Mouse (Mus musculus): ENCODE measurements at regions not wholly inside any gene's neighbourhood (a gene's known extent, or its start where the extent isn't known, plus 50 kb on each side); places are given as distances from the start of the nearest gene placed in this dataset.

GRCm38 (mm10) chr7:124581342-124581741, 598.7 kb downstream of the Hs3st4 start:
- Histone ChIP-seq H3K9ac (ENCODE audit: control insufficient read depth, low read depth, low read length, poor library complexity, severe bottlenecking) (no peak overlapping the region), H3K4me1 (ENCODE audit: control insufficient read depth in 1 of 2, insufficient read depth in 2 of 2, low read length in 2 of 2) (no peaks in the 10 kb centered on the region), H3K79me2 (ENCODE audit: control insufficient read depth, insufficient read depth, low read length, poor library complexity) (no peaks in the 10 kb centered on the region), H3K4me3 (ENCODE audit: control insufficient read depth in 1 of 2, insufficient read depth in 1 of 2, low read depth in 2 of 2, low read length in 2 of 2) (no peak overlapping the region), H3K36me3 (ENCODE audit: control insufficient read depth in 1 of 2, insufficient read depth in 2 of 2, low read length in 2 of 2) (no peaks in the 10 kb centered on the region), H3K27me3 (ENCODE audit: control insufficient read depth in 1 of 2, insufficient read depth in 2 of 2, low read length in 2 of 2) (no peaks in the 10 kb centered on the region), H3K27ac (ENCODE audit: control insufficient read depth, low read depth, low read length) (no peak overlapping the region), H3K9me3 (replicated peaks; ENCODE audit: insufficient read depth, low read length) (no peaks in the 10 kb centered on the region)
- TF ChIP-seq KAT2A (conservative IDR thresholded peaks at IDR 0.05; ENCODE audit: low read depth, low read length) (no peak), ZNF384 (IDR thresholded peaks at IDR 0.05; ENCODE audit: low read depth, low read length) (no peak), ZKSCAN1 (IDR thresholded peaks at IDR 0.05; ENCODE audit: low read depth, low read length) (no peak), RCOR1 (IDR thresholded peaks at IDR 0.05; ENCODE audit: low read depth, low read length) (no peak), POLR2AphosphoS5 (IDR thresholded peaks at IDR 0.05; ENCODE audit: borderline replicate concordance, low read depth, low read length) (no peak)
- DNase-seq (ENCODE audit: low read depth, low spot score): no peak

GRCm38 (mm10) chr7:124585296-124585695, 602.6 kb downstream of the Hs3st4 start:
- no peaks in the 10 kb centered on the region for H3K4me1 ChIP-seq (ENCODE audit: control insufficient read depth in 1 of 2, insufficient read depth in 2 of 2, low read length in 2 of 2)
- no peaks in the 10 kb centered on the region for H3K9me3 ChIP-seq (replicated peaks; ENCODE audit: insufficient read depth, low read length)
- TF ChIP-seq ZNF384 (IDR thresholded peaks at IDR 0.05; ENCODE audit: low read depth, low read length) (no peak), ZMIZ1 (IDR thresholded peaks at IDR 0.05; ENCODE audit: low read depth, low read length) (no peak), SIN3A (IDR thresholded peaks at IDR 0.05; ENCODE audit: low read length) (no peak), POLR2A (IDR thresholded peaks at IDR 0.05; ENCODE audit: control insufficient read depth in 1 of 2, insufficient read depth in 1 of 2, low read depth in 1 of 2, low read length in 2 of 2, poor library complexity in 1 of 2) (no peak), TAL1 (IDR thresholded peaks at IDR 0.05; ENCODE audit: low read length) (no peak), E2F4 (IDR thresholded peaks at IDR 0.05; ENCODE audit: borderline replicate concordance, low read depth, low read length) (no peak), CHD1 (IDR thresholded peaks at IDR 0.05; ENCODE audit: low read depth, low read length) (no peak), MYB (IDR thresholded peaks at IDR 0.05; ENCODE audit: low read depth, low read length) (no peak), USF1 (IDR thresholded peaks at IDR 0.05; ENCODE audit: low read depth, low read length) (no peak), SMC3 (IDR thresholded peaks at IDR 0.05; ENCODE audit: low read depth, low read length) (no peak), NELFE (IDR thresholded peaks at IDR 0.05; ENCODE audit: low read depth, low read length) (no peak), RAD21 (IDR thresholded peaks at IDR 0.05; ENCODE audit: low read depth, low read length) (no peak), CHD2 (IDR thresholded peaks at IDR 0.05; ENCODE audit: low read length) (no peak), RCOR1 (IDR thresholded peaks at IDR 0.05; ENCODE audit: low read depth, low read length) (no peak), BHLHE40 (IDR thresholded peaks at IDR 0.05; ENCODE audit: borderline replicate concordance, low read depth, low read length) (no peak), TBP (IDR thresholded peaks at IDR 0.05; ENCODE audit: low read depth, low read length) (no peak), GATA1 (IDR thresholded peaks at IDR 0.05; ENCODE audit: low read depth, low read length) (no peak), ZC3H11A (IDR thresholded peaks at IDR 0.05; ENCODE audit: low read depth, low read length) (no peak), MAX (IDR thresholded peaks at IDR 0.05; ENCODE audit: low read length) (no peak)
- no peak overlapping the region for H3K9ac ChIP-seq (ENCODE audit: control insufficient read depth, low read depth, low read length, poor library complexity, severe bottlenecking)
- DNase-seq (ENCODE audit: low read depth, low spot score): no peak
- no peak overlapping the region for H3K4me3 ChIP-seq (ENCODE audit: control insufficient read depth in 1 of 2, insufficient read depth in 1 of 2, low read depth in 2 of 2, low read length in 2 of 2)
- H3K79me2 ChIP-seq (ENCODE audit: control insufficient read depth, insufficient read depth, low read length, poor library complexity): no peaks in the 10 kb centered on the region
- H3K27ac ChIP-seq (ENCODE audit: control insufficient read depth, low read depth, low read length): no peak overlapping the region
- no peaks in the 10 kb centered on the region for H3K27me3 ChIP-seq (ENCODE audit: control insufficient read depth in 1 of 2, insufficient read depth in 2 of 2, low read length in 2 of 2)
- no peaks in the 10 kb centered on the region for H3K36me3 ChIP-seq (ENCODE audit: control insufficient read depth in 1 of 2, insufficient read depth in 2 of 2, low read length in 2 of 2)

Measured in MEL (cell line).